Mouse (Mus musculus) midbrain, embryonic 12.5 days (tissue): ENCODE measurements at regions not wholly inside any gene's neighbourhood (a gene's known extent, or its start where the extent isn't known, plus 50 kb on each side); places are given as distances from the start of the nearest gene placed in this dataset.
A peak's percentile ranks its signal among the peaks of the same experiment; 100 is the strongest.

ENCODE experiments used
- ATAC-seq: fragments of 200-750 bp; cut with Nextera tagmentation; 2 replicates; pipeline ENCODE4 v1.8.0; 2017; ENCODE audit warnings: low read depth, moderate TSS enrichment, moderate library complexity; ENCODE audit not compliant: low FRiP score
- H3K27ac ChIP-seq: fragments of 300-500 bp; sonication (generic); replicated peaks from 2 replicates; pipeline ENCODE4 v1.5.1; 2016; ENCODE audit warnings: mild to moderate bottlenecking
- H3K27me3 ChIP-seq: fragments of 300-500 bp; sonication (generic); 2 replicates; pipeline ENCODE4 v1.6.1; 2016; ENCODE audit warnings: mild to moderate bottlenecking
- H3K36me3 ChIP-seq: fragments of 300-500 bp; sonication (generic); 2 replicates; pipeline ENCODE4 v1.6.1; 2016
- H3K4me1 ChIP-seq: fragments of 300-500 bp; sonication (generic); 2 replicates; pipeline ENCODE4 v1.6.1; 2016
- H3K4me2 ChIP-seq: fragments of 300-500 bp; sonication (generic); replicated peaks from 2 replicates; pipeline ENCODE4 v1.6.1; 2016; ENCODE audit warnings: mild to moderate bottlenecking, moderate library complexity
- H3K4me3 ChIP-seq: fragments of 300-500 bp; sonication (generic); 2 replicates; pipeline ENCODE4 v1.5.1; 2016; ENCODE audit warnings: mild to moderate bottlenecking
- H3K9ac ChIP-seq: fragments of 300-500 bp; sonication (generic); replicated peaks from 2 replicates; pipeline ENCODE4 v1.6.1; 2016; ENCODE audit warnings: mild to moderate bottlenecking, moderate library complexity
- H3K9me3 ChIP-seq: fragments of 300-500 bp; sonication (generic); 2 replicates; pipeline ENCODE4 v1.6.1; 2016; ENCODE audit warnings: mild to moderate bottlenecking
- WGBS: fragments of 180-500 bp; shearing (Covaris S2); methylation state at CpG from one replicate; pipeline ENCODE4 v1.1.7; 2016; 5-methylcytosine and 5-hydroxymethylcytosine counted together

- Histone ChIP-seq H3K4me3 (no peak overlapping the region), H3K4me2 (no peak overlapping the region), H3K27ac (no peak overlapping the region), H3K4me1 (0 out of 2 replicates have a peak, but pooled peaks cover 4% of the 10 kb centered on the region), H3K9me3 (no peaks in the 10 kb centered on the region), H3K36me3 (no peaks in the 10 kb centered on the region), H3K27me3 (no peaks in the 10 kb centered on the region), H3K9ac (no peak overlapping the region)
- no peak for ATAC-seq
- 35% methylated on average over 2 of the region's 3 CpGs for WGBS
Measured at GRCm38 (mm10) chr3:34769818-34770217, 119.6 kb downstream of the Sox2 start.

- no peak for ATAC-seq
- WGBS: 87% methylated on average over 6 of the region's 6 CpGs
- 0 out of 2 replicates have a peak, but pooled peaks cover 4% of the 10 kb centered on the region for H3K4me1 ChIP-seq
- no peaks in the 10 kb centered on the region for H3K9me3 ChIP-seq
- no peak overlapping the region for H3K27ac ChIP-seq
- no peak overlapping the region for H3K9ac ChIP-seq
- H3K27me3 ChIP-seq: no peaks in the 10 kb centered on the region
- no peaks in the 10 kb centered on the region for H3K36me3 ChIP-seq
- H3K4me2 ChIP-seq: no peak overlapping the region
- no peak overlapping the region for H3K4me3 ChIP-seq
Measured at GRCm38 (mm10) chr3:34770271-34770670, 120.1 kb downstream of the Sox2 start.

DNA sequence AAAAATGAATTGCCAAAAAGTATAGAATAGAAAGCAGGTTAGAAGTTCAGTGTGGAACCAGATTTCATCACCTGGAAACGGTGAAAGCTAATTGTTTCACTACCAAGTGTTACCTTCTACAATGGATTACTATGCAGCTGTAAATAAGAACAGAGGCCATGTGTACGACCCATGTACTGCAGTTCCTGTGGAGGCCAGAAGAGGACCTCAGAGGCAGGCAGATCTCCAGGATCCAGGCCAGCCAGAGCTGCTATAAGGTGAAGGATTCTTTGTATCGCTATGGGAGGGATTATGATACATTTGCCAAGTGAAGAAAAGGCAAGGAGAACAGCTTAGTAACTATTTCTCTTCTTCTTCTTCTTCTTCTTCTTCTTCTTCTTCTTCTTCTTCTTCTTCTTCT is 121.8 kb downstream of the Sox2 start:
- Histone ChIP-seq H3K27me3 (no peaks in the 10 kb centered on the region), H3K36me3 (no peaks in the 10 kb centered on the region), H3K4me1 (0 out of 2 replicates have a peak, but pooled peaks cover 4% of the 10 kb centered on the region), H3K4me2 (no peak overlapping the region), H3K4me3 (no peak overlapping the region), H3K9me3 (no peaks in the 10 kb centered on the region), H3K9ac (no peak overlapping the region), H3K27ac (no peak overlapping the region)
- 82% methylated on average over 3 of the region's 3 CpGs for WGBS
- no peak for ATAC-seq

DNA sequence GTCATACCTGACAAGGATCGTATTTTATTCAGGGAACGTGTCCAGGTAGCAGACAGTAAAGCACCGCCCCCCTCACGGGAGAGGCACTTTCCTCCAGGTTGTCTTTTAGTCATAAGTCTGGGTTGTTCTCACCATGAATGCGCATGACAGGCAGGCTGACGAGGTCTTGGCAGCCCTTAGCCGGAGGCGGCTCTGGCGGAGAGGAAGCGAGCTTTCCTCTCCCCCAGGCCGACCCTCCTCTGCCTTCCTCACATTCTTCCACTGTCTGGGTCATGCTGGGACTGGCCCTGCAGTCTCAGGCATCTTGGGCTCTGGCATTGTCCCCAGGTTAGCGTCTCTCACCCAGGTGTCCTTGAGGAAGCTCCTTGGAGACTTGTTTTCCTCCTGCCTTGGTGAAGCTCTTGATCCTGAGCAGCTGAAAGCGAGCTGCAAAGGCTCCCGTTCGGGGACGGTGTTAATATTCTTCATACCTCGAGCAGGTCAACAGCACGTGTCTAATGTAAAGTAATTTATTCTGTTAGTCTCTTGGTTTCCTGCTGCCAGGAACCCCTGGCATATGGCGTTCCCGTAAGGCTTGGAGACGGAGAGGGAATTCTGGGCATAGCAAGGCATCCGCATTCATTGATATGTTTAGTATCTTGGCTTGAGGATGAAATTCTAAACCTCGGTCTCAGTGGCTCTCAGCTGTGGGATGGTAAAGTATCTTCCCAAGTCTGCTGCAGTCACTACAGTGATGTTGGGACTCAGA is 123.6 kb downstream of the Sox2 start:
- 0 out of 2 replicates have a peak, but pooled peaks cover 4% of the 10 kb centered on the region for H3K4me1 ChIP-seq
- no peak overlapping the region; the same call in 1 of the 2 replicates for H3K4me2 ChIP-seq
- no peak overlapping the region for H3K4me3 ChIP-seq
- no peak overlapping the region for H3K27ac ChIP-seq
- no peak overlapping the region for H3K9ac ChIP-seq
- no peaks in the 10 kb centered on the region for H3K27me3 ChIP-seq
- H3K9me3 ChIP-seq: no peaks in the 10 kb centered on the region
- no peak for ATAC-seq
- WGBS: 33% methylated on average over 23 of the region's 23 CpGs
- H3K36me3 ChIP-seq: no peaks in the 10 kb centered on the region

- ATAC-seq: no peak
- no peaks in the 10 kb centered on the region for H3K4me1 ChIP-seq
- H3K27me3 ChIP-seq: no peaks in the 10 kb centered on the region
- no peak overlapping the region for H3K27ac ChIP-seq
- 94% methylated on average over 6 of the region's 6 CpGs for WGBS
- H3K4me3 ChIP-seq: no peak overlapping the region
- H3K36me3 ChIP-seq: no peaks in the 10 kb centered on the region
- no peak overlapping the region for H3K9ac ChIP-seq
- H3K9me3 ChIP-seq: no peaks in the 10 kb centered on the region
- no peak overlapping the region for H3K4me2 ChIP-seq
Measured at GRCm38 (mm10) chr3:34781770-34782169, 131.6 kb downstream of the Sox2 start.

DNA sequence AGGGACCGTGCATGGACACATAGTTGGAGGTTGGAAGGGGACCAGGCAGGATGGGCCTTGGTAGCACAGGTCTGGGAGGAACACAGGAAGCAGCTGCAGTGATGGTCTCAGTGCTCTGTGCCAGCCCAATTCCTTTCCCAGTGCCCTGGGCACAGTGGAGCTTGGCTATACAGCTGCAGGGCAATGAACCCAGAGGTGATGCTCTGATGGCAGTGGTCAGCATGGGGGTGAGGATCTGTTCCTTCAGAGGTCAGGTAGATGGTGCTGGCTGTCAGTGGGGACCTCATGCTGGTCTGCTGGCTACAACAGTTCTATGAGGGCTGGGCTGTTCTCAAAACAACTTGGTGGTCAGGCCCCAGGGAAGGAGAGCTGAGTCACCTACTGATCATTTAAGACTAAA is 133.2 kb downstream of the Sox2 start:
- no peak overlapping the region for H3K27ac ChIP-seq
- ATAC-seq: no peak
- 82% methylated on average over 1 of the region's 1 CpGs for WGBS
- no peaks in the 10 kb centered on the region for H3K27me3 ChIP-seq
- H3K9me3 ChIP-seq: no peaks in the 10 kb centered on the region
- H3K4me1 ChIP-seq: no peaks in the 10 kb centered on the region
- H3K36me3 ChIP-seq: no peaks in the 10 kb centered on the region
- no peak overlapping the region for H3K4me2 ChIP-seq
- no peak overlapping the region for H3K4me3 ChIP-seq
- no peak overlapping the region for H3K9ac ChIP-seq

GRCm38 (mm10) chr3:34787211-34787610 is 137.0 kb downstream of the Sox2 start:
- WGBS: 86% methylated on average over 3 of the region's 3 CpGs
- Histone ChIP-seq H3K9me3 (no peaks in the 10 kb centered on the region), H3K4me1 (no peaks in the 10 kb centered on the region), H3K27me3 (no peaks in the 10 kb centered on the region), H3K36me3 (no peaks in the 10 kb centered on the region), H3K4me2 (no peak overlapping the region), H3K27ac (no peak overlapping the region), H3K4me3 (no peak overlapping the region), H3K9ac (no peak overlapping the region)
- ATAC-seq: no peak

DNA sequence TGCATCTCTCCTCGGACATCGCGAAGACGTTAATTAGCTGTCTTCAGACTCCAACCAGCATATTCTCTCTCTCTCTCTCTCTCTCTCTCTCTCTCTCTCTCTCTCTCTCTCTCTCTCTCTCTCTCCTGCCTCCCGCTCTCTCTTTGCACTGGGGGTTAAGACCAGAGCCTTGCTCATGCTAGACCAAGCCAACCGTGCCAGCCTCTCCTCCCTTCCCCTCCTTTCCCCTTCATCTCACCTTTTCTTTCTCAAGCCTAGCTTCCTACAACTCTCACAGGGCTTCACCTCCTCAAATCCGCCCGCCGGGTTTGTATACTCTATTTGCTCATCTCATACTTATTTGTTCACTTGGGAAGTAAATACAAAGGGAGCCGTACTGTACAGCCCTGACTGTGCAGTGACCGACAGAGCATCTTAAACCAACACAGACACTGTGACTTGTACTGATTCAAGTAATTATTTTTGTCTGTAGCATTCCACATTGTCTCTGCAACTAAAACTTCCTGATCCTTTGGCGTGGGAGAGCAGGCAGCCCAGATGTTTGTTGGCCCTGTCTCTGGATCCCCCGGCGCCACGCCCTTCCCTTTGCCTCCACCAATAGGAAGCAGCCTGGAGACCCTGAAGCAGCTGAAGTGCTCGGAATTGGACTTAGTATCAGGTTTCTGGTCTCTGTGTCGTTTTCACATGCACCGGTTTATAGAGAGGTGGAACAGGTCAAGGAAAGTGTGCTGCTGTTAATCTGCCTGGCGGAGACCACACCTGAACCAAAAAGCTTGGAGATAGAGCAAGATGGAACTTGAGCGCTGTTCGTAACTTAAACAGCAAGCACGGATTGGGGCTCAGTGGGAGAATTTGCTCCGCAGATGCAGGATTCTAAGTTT is 145.1 kb downstream of the Sox2 start:
- Histone ChIP-seq H3K4me2 (peak overlapping the region; percentile 61), H3K27ac (no peak overlapping the region), H3K9ac (0 out of 2 replicates have a peak overlapping the region, but pooled peaks have one; percentile 15), H3K4me1 (peaks cover 10% of the 10 kb centered on the region), H3K27me3 (peaks cover 8% of the 10 kb centered on the region), H3K4me3 (peak overlapping the region; percentile 40), H3K36me3 (no peaks in the 10 kb centered on the region), H3K9me3 (no peaks in the 10 kb centered on the region)
- ATAC-seq: peak; percentile 92
- 19% methylated on average over 23 of the region's 23 CpGs for WGBS

- Histone ChIP-seq H3K4me3 (peak overlapping the region; percentile 40), H3K9ac (0 out of 2 replicates have a peak overlapping the region, but pooled peaks have one; percentile 15), H3K9me3 (no peaks in the 10 kb centered on the region), H3K4me1 (peaks cover 10% of the 10 kb centered on the region), H3K4me2 (peak overlapping the region; percentile 61), H3K36me3 (no peaks in the 10 kb centered on the region), H3K27ac (no peak overlapping the region), H3K27me3 (peaks cover 8% of the 10 kb centered on the region)
- WGBS: 7% methylated on average over 5 of the region's 5 CpGs
- ATAC-seq: no peak
Measured at GRCm38 (mm10) chr3:34795984-34796266, 145.7 kb downstream of the Sox2 start.

- H3K27me3 ChIP-seq: 0 out of 2 replicates have a peak, but pooled peaks cover 3% of the 10 kb centered on the region
- no peak overlapping the region for H3K27ac ChIP-seq
- 23% methylated on average over 6 of the region's 6 CpGs for WGBS
- no peaks in the 10 kb centered on the region for H3K9me3 ChIP-seq
- no peak for ATAC-seq
- no peak overlapping the region for H3K4me2 ChIP-seq
- H3K4me1 ChIP-seq: peaks cover 4% of the 10 kb centered on the region; the same call in 1 of the 2 replicates
- H3K9ac ChIP-seq: no peak overlapping the region
- no peak overlapping the region for H3K4me3 ChIP-seq
- no peaks in the 10 kb centered on the region for H3K36me3 ChIP-seq
Measured at GRCm38 (mm10) chr3:34808833-34809232, 158.6 kb downstream of the Sox2 start.

DNA sequence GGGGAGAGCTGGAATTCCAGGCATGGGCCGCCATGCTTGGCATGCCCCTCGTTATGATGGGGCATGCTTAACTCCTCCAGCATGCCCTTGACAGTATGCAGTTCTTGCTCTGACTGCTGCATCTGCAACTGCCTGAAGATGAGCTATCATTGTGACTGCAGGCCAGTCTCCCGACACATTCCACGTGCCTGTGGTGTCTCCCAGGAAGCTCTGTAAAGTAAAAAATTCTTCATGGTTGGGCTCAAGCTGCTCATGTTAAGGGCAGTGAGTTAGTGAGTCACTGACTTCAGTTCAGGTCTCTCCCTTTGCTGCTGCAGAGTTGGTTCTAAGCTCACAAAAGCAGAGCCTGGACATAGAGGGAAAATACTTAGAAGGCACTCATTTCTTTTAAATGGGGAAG is 161.5 kb downstream of the Sox2 start:
- ATAC-seq: no peak
- 70% methylated on average over 4 of the region's 4 CpGs for WGBS
- H3K4me2 ChIP-seq: no peak overlapping the region
- no peak overlapping the region for H3K27ac ChIP-seq
- no peak overlapping the region for H3K4me3 ChIP-seq
- 0 out of 2 replicates have a peak, but pooled peaks cover 3% of the 10 kb centered on the region for H3K27me3 ChIP-seq
- H3K9me3 ChIP-seq: no peaks in the 10 kb centered on the region
- no peaks in the 10 kb centered on the region for H3K36me3 ChIP-seq
- H3K9ac ChIP-seq: no peak overlapping the region
- H3K4me1 ChIP-seq: peaks cover 4% of the 10 kb centered on the region; the same call in 1 of the 2 replicates

DNA sequence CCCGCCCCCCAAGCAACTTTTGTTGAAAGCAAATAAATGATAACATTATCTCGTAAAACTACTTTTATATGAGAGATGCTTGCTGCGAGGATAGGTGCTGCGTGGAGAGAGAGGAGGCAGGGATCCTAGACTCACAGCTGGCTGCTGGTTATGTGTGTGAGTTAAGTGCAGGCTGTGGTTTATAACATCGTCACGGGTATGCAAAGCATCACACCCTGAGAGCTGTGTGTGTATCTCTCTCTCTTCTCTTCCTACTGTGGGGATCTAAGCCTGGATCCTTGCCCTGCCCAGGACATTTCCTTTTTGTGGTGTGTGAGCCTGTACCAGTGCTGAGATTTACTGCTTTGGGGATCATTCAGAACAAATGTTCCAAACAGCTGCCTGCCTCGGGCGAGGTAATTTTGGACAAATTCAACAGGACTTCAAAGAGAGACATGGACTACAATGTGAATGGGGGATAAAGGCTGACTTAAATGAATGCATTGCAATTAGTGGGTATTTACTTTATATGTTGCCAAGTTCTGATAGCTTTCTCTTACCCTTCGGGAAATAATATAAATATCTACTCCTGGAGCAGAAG is 162.9 kb downstream of the Sox2 start:
- Histone ChIP-seq H3K4me1 (peaks cover 4% of the 10 kb centered on the region; the same call in 1 of the 2 replicates), H3K4me3 (no peak overlapping the region), H3K9ac (no peak overlapping the region), H3K4me2 (no peak overlapping the region), H3K27me3 (0 out of 2 replicates have a peak, but pooled peaks cover 3% of the 10 kb centered on the region), H3K36me3 (no peaks in the 10 kb centered on the region), H3K27ac (no peak overlapping the region), H3K9me3 (no peaks in the 10 kb centered on the region)
- no peak for ATAC-seq
- 55% methylated on average over 9 of the region's 9 CpGs for WGBS
